Mouse (Mus musculus) adrenal gland, adult 8-10 months (tissue): Measurements from ENCODE around the gene Sema5a. TPM values are rescaled to one million over a fixed set of nuclear protein-coding genes. Genes with fewer than 3 reads are reported as not detected.

Experiments used
- DNase-seq: peaks from one replicate; pipeline ENCODE4 v3.0.0; 2022
- total RNA-seq, 4 experiments: library from RNA; stranded (reverse); gene quantifications; 2 replicates each; pipeline ENCODE4 v1.2.4; 2022

The Sema5a gene
- total RNA-seq, 4 experiments from 2014 or later = 16.9 to 21.6 (median 21.0) TPM

- no peak for DNase-seq
These were observed 402.6 kb downstream of the Sema5a start for GRCm38 (mm10) chr15:32647061-32647687.

- DNase-seq = no peak
These were observed 409.4 kb downstream of the Sema5a start for GRCm38 (mm10) chr15:32654046-32654445.

- no peak for DNase-seq
These were observed 411.4 kb downstream of the Sema5a start for GRCm38 (mm10) chr15:32656017-32656416.

- no peak for DNase-seq
These were observed 431.8 kb downstream of the Sema5a start for GRCm38 (mm10) chr15:32676446-32676845.

GRCm38 (mm10) chr15:32685152-32685551 is 440.5 kb downstream of the Sema5a start:
- no peak for DNase-seq

- no peak for DNase-seq
These were observed 446.4 kb downstream of the Sema5a start for GRCm38 (mm10) chr15:32691021-32691420.

GRCm38 (mm10) chr15:32693006-32693405 is 448.4 kb downstream of the Sema5a start:
- DNase-seq = no peak

GRCm38 (mm10) chr15:32717298-32717985 is 472.8 kb downstream of the Sema5a start:
- no peak for DNase-seq

GRCm38 (mm10) chr15:32718293-32718963 is 473.8 kb downstream of the Sema5a start:
- DNase-seq = peak; percentile 21

- DNase-seq = no peak
These were observed 474.3 kb downstream of the Sema5a start for GRCm38 (mm10) chr15:32718964-32719311.

- peak; percentile 14 for DNase-seq
These were observed 486.2 kb downstream of the Sema5a start for GRCm38 (mm10) chr15:32730839-32731238.

Other genes starting within 250 kb of the Sema5a start
- gene Tas2r119, start 67.5 kb upstream of the Sema5a start, total RNA-seq = not detected